Mouse (Mus musculus) heart, postnatal 14 days (tissue): ENCODE results near the gene Gpr19. TPM values are rescaled to one million over a fixed set of nuclear protein-coding genes. Genes with fewer than 3 reads are reported as not detected.

Source experiments
- total RNA-seq, 2 experiments: library from RNA; stranded (reverse); gene quantifications; 2 replicates each; pipeline ENCODE4 v1.2.3; 2021

Gpr19 gene
- total RNA-seq, 2 experiments from 2014 or later: 4.4 to 4.7 TPM

Other genes starting within 250 kb of the Gpr19 start
- 10 to 100 TPM; 22.6 to 22.7 TPM for gene Dusp16, start 106.0 kb downstream of the Gpr19 start, total RNA-seq
- 1 to 10 TPM; 6.5 to 8.6 TPM for gene Crebl2, start 68.4 kb downstream of the Gpr19 start, total RNA-seq
- gene Cdkn1b, start 21.8 kb upstream of the Gpr19 start, total RNA-seq: 10 to 100 TPM; 47.5 to 49.0 TPM
- 10 to 100 TPM; 15.4 to 18.5 TPM for gene Apold1, start 83.1 kb upstream of the Gpr19 start, total RNA-seq
- 10 to 100 TPM; 39.3 to 43.3 TPM for gene Ddx47, start 113.0 kb upstream of the Gpr19 start, total RNA-seq
- gene Gprc5a, start 167.1 kb upstream of the Gpr19 start, total RNA-seq: 1 to 10 TPM; 2.8 to 2.9 TPM
- gene Gprc5d, start 219.7 kb upstream of the Gpr19 start, total RNA-seq: not detected